Mouse (Mus musculus) adrenal gland, adult (tissue): ENCODE data around the gene Git2.
A peak's percentile ranks its signal among the peaks of the same experiment; 100 is the strongest.

Experiments
- DNase-seq, 2 experiments: peaks; one replicate each; pipeline ENCODE4 v3.0.0; 2022 to 2023; ENCODE audit warnings: low spot score in 1 of 2; ENCODE audit not compliant: inconsistent age in 2 of 2

The Git2 gene

DNA sequence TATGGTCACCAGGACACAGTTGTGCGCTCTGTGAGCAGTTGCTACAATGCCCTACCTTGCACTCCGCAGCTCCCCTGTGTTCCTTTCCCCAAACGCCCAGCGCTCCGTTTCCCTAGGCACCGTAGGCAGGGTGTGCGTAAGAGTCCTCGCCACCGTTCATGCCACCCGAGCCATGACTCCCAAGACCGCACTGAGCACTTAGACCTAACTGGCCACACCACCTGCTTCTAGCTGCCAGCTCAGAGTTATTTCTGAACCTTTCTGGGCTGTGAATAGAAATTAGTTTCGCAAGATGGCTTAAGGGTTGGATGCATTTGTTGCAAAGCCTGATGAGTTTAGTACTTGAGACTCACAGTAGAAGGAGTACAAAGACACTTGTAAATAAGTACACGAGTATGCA lies 52.5 kb downstream of the Git2 start:
- peak in 1 of 2 experiments; percentile 43 for DNase-seq

DNA sequence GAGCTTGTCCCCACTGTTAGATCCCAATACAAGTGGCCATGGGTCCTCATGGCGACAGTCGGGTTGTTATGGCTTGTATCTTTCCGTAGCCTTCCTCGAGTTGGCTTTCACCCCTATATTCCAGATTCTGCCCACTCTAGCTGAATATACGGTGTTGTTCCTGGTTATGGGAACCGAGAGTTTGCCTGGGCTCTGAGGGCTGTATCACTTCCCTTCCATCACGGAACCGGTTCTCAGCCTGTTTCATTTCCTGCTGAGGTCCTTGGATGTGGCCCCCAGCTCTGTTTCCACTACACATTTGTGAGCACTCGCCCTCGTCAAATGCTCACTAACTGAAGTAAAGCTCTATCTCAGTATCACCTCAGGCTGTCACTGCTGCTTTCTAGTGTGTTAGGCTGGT lies 53.3 kb downstream of the Git2 start:
- no peak for DNase-seq

DNA sequence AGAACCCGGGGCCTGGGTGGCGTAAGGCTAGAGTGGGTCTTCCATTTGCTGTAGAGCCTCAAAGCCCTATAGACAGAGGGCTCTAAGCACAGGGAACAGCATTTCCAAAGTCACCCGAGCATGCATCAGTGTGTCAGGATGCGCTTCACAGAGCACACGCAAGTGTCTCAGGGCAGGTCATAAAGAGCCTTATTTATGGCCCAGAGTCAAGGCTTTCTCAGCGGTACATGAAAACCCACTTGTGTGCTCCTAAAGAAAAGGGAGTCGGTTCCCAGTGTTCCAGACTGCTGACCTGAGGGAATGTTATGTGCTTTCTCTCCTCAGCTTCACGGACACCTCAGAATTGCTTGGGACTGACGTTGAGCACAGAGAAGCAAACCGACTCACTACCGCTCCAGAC lies 54.5 kb downstream of the Git2 start:
- no peak for DNase-seq

DNA sequence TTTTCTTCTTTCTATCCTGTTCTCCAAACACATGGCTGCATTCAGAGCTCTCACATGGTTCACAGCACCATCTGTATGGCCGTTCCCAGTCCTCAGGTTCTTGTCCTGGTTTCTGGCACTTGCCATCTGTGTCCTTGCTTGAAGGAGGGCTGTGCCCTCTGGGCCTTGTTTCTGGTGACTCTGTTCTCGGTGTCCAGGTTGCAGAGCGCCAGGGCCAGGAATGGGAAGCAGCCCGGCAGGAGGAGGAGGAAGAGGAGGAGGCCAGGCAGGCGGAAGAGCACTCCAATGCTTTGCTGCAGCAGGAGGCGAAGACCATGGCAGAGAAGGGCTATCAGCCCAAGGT lies 55.4 kb downstream of the Git2 start:
- DNase-seq: no peak

DNA sequence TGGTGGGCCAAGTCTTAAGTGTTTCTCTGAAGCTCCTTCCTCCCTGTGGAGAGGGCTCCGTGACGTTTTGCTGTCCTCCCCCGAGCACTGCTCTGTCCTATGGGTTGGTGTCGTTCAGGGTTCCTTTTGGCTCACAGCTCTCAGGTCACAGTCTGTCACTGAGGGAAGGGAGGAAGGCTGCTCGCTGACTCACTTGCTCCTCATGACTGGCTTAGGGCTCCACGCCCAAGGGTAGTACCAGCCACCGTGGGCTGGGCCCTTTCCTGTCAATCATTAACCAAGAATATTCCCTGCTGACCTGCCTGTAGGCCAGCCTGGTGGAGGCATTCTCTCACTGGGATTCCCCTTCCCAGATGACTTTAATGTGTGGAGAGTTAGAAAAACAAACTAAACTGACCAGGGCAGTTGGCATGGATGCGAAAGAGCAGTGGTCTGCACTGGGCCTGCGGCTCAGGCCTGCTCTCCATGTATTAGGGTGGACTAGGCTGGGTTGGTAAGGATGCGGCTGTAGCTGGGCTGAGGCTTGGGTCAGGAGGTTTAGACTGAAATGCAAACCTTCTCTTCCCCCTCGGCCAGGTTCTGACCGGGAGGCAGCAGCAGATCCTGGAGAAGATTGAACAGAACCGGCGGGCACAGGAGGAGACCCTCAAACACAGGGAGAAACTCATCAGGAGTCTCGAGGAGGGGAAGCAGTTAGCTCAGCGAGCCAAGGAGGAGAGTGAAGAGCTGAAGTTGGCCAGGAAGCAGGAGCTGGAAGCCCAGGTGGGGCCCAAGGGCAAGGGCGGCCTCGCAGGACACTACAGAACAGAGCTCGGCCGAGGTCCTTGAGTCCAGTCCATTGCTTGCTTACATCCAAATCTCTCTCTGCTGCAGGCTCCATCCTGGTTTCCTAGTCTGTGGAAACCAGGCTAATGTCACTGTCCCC lies 56.1 kb downstream of the Git2 start:
- no peak for DNase-seq

DNA sequence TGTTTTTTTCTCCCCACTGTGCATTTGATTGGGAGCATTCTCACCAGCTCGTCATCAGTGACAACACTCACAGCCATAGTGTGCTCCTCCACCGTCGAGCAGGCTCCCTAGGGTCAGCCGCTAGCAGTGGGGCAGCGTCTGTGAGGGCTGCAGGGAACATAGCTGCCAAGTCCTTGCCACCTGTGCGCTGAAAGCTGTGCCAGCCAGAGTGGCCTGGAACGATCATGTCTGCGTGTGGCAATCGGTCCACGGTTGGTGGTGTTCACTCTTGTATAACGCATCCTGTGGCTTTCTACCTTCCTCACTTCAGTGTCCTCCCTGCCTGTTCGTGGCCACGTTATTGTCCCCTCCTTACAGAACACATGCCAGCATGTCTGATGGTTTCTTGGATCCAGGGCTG lies 56.8 kb downstream of the Git2 start:
- no peak for DNase-seq

DNA sequence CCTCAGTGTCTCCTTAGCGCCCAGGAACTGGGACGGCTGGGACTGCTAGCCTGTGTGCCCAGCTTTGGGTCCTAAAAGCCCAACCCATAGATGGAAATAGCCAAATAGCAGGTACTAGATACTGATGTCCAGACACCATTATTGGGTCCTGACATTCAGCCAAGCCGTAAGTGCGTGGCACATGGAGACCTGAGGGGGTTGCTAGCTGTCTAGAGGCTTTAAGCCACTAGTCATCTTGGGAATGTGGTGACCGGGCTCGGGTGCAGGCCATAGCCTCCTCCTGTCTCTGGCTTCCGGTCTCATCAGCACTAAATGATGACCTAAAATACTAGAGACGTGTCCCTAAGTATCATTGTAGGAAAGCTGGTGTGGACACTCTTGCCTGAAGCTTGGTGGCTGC lies 57.4 kb downstream of the Git2 start:
- no peak for DNase-seq

DNA sequence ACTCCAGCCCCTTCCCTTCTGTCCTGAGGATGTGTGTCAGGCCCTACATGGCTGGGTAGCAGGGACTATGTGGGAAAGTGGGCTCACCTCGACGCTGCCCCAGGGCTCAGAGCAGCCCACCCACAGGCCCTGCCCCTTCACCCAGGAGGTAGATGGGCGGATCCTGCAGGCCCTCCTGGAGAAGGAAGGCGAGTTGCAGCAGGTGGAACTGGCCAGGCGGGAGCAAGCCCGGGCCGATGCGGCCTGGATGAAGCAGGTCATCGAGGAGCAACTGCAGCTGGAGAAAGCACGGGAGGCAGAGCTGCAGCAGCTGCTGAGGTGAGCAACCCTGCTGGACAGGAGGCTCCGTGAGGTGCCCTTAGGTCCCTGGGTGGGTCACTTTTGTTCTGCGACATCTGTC lies 58.0 kb downstream of the Git2 start:
- DNase-seq: no peak

DNA sequence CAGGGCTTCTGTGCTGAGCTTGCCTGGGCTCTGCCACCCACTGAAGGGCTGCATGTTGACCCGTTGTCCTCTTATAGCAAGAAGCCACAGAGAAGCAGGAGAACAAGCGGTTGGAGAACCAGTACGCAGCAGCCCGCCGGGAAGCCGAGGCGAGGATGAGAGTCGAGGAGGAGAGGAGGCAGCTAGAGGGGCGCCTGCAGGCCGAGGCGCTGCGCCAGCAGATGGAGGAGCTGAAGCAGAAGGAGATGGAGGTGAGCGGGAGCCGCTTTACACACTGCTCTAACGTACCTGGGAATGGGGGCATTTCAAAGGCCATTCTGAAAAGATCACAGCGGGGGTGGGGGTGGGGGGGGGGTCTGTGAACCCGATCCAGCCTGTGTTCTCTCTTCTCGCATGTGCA lies 60.8 kb downstream of the Git2 start:
- no peak for DNase-seq

DNA sequence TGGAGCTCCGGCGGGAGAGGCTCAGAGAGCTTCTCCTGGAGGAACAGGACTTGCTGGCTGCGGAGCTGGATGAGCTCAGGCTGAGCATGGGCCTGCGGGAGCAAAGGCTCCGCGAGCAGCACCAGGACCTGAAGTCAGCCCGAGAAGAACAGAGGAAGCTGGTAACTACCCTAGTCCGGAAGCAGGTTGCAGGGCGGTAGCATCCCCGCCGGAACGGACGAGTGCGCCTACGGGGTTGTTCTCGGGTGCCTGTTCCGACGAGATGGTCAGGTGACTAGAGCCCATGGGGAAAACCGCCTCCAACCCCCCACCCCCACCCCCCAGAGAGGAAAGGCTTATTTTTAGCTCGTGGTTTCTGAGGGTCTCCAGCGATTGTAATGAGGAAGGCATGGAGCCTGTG lies 66.0 kb downstream of the Git2 start:
- DNase-seq: no peak

DNA sequence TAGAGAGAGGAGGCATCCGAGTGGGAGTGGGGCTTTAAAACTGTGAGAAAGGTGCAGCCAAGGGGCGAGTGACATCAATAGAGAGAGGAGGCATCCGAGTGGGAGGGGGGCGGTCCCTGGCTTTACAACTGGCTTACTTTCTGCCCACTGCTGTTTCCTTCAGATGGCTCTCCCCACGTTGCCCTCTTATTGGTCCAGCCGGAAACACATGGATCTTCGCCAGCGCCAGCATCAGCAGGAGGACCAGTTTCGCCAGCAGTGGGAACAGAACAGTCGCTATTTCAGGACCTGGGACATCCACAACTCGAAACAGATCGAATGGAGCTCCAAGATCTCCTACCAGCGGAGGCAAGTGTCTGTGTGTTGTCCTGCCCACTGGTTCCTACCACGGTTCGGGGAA lies 66.8 kb downstream of the Git2 start:
- DNase-seq: no peak

DNA sequence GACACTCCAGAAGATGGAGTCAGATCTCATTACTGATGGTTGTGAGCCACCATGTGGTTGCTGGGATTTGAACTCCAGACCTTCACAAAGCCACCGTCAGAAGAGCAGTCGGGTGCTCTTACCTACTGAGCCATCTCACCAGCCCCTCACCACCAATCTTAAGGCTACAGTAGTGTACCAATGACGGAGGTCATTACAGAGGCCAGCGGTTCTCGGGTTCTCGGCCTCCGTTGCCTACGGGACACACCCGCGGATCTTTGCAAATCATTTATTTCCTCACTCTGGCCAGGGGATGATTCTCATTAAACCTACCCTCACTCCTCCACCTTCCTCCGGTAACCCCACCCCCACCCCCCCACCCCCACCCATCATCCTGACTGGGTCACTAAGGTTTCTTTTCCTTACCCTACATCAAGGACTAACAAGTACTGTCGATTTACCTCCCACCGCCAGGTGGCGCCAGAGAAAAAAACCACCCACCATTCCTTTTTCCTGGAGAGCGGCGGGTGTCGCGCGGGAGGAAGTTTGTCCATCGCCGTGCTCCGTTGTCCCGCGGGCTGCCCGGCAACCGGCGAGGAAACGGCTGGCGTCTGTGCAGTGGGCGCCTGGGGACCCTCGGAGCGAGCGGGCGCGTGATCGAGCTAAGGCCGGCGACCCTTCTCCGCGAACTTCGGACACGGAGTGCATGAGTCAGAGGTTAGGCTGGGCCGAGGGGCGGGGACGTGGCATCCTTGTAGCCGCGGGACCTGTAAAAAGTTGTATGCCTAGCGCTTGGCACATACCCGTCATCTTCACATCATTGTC lies 67.8 kb downstream of the Git2 start, which contains the start of gene Tchp:
TSS of gene Tchp (plus strand) at position 496 of the 804 bp plus-strand sequence.
- peak; percentile 94 to 98 for DNase-seq

DNA sequence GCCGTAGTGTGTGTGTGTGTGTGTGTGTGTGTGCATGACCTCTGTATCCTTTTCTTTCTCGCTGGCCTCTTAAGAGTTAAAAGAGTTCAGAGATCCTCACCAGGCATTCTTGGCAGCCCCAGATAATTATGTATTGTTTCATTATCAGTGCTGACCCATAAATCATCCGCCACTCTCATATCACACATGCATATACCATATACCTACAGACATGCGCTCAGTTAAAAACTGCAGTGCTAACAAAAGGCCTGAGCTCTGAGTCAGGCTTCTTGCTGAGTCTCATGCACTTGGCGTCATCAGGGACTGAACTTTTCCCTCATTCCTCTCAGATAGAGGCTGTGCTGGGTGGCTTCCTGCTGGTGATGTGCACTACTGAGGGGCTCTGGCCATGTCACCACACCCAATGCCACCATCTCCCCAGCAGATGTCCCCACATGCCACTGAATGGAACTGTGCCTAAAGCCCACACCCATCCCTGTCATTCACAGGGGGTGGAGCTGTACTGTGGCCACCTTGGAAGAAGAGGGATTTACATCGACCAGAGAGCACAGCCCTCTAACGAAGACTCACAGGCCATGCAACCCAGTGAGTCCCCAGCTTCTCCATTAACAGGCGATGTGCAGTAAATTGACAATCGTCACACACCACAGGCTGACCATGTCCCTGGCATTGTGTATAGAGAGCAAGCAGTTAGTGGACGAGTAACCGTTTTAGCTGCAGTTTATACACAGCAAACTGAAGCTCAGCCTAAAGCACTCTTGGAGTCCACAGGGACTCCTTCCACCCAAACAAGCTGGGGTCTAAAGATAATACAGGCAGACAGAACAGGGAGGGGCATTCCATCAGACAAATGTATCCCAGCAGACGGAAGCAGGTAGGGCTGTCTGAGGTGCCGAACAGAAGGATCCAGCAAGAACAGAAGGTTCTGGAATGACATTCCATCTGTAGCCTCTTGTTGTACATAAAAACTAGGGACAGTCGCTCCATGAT lies 72.6 kb downstream of the Git2 start:
- DNase-seq: no peak

DNA sequence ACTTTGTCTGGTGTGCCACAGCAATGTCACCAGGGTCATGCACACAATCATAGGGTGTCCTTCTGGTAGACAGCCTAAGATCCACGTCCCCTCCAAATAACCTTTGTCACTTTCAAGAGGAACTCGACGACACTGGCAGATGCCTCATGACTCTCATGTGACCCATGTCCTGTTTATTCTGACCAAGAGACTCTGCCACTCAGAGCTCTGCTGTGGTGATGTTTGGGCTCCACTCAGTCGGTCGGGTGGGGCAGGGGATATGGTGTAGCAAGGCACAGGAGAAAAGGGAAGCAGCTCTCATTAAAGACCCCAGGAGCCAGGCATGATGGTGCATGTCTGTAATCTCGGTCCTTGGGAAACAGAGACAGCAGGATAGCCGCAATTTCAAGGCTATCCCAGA lies 76.3 kb downstream of the Git2 start:
- DNase-seq: peak; percentile 31 to 44

DNA sequence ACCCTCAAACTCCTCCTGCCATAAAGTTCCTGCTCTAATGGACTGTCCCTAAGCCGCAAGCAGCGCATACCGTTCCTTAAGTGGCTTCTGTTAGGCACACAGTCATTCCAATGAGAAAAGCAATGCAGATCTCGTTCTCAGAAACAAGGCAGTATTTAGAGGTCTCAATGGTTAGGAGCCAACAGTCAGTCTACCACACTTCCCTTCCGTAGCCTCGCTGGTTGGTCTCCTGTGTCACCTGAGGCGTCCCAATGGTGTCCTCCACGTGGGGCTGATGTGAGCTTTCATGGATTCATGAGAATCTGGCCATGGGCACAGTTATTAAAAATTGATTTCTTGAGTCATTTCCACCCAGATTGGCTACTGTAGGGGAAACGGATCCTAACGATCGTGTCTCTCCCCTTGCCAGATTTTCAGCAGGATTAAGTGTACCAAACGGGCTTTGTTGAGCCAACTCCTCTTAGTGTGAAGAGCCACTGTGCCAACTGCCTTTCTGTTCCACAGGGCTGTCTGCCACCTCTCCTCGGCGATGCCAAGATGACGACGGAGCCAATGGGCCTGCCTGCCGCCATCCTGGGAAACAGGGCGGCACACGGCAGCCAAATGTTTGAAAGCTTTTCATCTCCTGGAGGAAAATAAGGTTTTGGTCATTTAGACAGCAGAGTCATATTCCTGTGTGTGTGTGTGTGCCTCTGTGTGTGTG lies 77.1 kb downstream of the Git2 start:
- DNase-seq: peak in 1 of 2 experiments; percentile 48

DNA sequence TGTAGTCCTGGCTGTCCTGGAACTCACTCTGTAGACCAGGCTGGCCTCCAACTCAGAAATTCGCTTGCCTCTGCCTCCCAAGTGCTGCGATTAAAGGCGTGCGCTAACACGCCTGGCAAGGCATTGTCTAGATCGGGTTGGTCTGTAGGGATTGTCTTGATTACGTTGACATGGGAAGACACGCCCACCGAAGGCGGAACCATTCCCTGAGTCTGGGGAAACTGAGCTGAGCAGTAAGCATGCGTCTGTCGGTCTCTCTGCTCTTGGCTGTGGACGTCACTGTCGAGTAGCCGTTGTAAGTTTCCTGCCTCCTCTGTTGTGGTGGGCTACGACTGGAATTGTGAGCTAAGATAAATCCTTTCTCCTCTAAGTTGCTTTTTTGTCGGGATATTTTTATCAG lies 78.4 kb downstream of the Git2 start:
- DNase-seq: no peak

DNA sequence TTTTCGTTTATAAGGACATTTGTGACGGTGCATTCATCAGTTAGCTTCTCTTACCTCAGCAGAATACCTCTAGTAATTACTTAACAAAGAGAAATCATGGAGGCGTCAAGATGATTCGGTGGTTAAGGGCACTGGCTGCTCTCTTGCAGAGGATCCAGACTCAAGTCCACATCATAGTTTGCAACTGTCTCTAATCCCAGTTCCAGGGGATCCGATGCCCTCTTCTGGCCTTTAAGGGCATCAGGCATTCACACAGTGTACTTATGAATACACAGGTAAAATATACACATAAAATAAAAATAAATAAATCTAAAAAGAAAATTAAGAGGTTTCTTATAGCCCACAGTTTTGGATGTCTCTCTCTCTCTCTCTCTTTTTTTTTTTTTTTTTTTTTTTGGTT lies 79.5 kb downstream of the Git2 start:
- no peak for DNase-seq

DNA sequence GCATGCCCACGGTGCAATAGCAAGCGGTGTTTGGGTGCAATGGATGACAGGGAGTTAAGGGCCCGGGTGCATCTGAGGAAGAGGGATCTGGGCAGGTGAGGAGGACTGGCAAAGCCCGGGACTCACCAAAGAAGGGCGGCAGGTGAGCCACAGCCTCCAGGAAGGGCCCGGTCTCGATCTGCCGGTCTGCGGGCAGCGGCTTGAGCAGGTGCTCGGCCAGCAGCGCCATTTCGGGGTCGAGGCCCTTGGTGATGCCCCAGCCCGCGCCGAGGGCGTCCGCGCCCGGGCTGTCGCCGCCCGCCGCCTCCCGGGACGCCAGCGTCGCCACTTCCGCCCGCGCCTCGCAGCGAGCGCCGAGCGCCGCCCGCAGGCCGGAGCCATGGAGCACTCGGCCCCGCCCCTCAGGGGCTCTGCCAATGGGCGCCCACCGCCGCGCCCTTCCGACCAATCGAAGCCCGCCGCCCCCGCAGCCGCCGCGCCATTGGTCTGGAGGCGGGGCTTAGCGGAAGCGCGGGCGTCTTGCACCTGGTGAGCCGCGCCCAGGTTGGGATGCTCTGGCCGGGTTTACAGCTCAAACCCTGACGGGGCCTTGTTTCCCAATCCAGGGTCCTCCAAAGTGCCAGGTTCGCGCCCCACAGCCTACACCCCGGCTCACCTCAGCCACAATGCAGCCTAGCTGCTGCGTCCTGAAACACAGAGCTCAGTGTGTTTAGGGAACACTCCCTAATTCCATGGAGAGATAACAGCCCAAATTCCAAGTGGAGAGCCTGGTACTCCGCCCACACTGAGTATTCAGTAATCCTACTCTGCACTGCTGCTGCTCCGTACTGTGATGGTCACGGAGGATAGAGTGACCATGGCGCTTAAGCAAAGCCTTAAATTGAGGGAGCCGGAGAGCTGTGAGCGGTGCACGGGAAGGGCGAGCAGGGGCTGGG lies 84.4 kb downstream of the Git2 start, which contains the start of gene Gltp:
TSS of gene Gltp (minus strand) at position 352 of the 935 bp plus-strand sequence.
- peak; percentile 94 to 96 for DNase-seq

DNA sequence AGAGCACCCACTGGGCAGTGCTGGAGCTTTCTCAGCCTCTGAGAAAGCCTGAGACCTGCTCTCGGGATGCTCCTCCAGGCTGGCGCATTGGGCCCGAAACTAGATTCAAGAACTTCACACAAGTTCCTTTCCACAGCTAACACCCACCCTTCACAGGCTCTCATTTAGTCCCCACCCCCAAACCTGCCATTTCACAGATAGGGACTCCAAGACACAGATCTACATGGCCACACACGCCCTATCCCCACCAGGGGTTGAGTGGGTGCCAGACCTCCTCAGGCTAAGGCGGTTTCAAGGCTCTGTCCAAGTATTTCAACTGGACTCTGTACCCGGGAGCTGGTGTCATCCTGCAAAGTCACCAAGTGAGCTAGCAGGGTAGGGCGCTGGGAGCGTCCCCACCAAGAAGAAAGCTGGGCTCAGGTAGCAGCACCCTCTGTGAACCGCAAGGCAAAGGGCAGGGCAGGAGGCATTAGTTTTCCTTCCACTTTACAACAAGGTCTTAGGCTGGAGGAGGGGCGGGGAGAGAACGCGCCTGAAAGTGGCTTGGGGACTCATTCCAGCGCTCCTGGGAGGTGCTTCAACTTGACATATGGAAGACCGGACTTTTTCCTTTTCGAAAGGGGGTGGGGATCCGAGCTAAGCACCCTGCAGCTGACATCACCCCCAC lies 85.5 kb downstream of the Git2 start:
- peak in 1 of 2 experiments; percentile 74 for DNase-seq
